Mouse (Mus musculus): Measurements from ENCODE around the gene Dusp5. TPM values are rescaled to one million over a fixed set of nuclear protein-coding genes. Genes with fewer than 3 reads are reported as not detected.

Dusp5 gene
- polyA plus RNA-seq, 1 experiment from 2014 or later: 3.0 TPM

- Histone ChIP-seq H3K36me3 (replicated peaks) (no peaks in the 10 kb centered on the region), H3K4me3 (replicated peaks) (no peak overlapping the region), H3K27ac (no peak overlapping the region), H3K27me3 (no peaks in the 10 kb centered on the region), H3K4me1 (peaks cover 11% of the 10 kb centered on the region), H3K9me3 (no peaks in the 10 kb centered on the region), H3K4me2 (no peak overlapping the region), H3K9ac (no peak overlapping the region)
- 53% methylated on average over 11 of the region's 11 CpGs for WGBS
- ATAC-seq (ENCODE audit: low FRiP score): no peak
Measured at GRCm38 (mm10) chr19:53521137-53521795, 7.6 kb upstream of the Dusp5 start.

- H3K4me2 ChIP-seq: no peak overlapping the region
- H3K4me3 ChIP-seq (replicated peaks): no peak overlapping the region
- H3K9ac ChIP-seq: no peak overlapping the region
- H3K27me3 ChIP-seq: peaks cover 45% of the 10 kb centered on the region
- peaks cover 26% of the 10 kb centered on the region for H3K4me1 ChIP-seq
- no peak for ATAC-seq (ENCODE audit: low FRiP score)
- WGBS: 20% methylated on average over 10 of the region's 10 CpGs
- H3K9me3 ChIP-seq: no peaks in the 10 kb centered on the region
- no peak overlapping the region for H3K27ac ChIP-seq
- H3K36me3 ChIP-seq (replicated peaks): no peaks in the 10 kb centered on the region
Measured at GRCm38 (mm10) chr19:53527480-53527879, 1.4 kb upstream of the Dusp5 start.

- ATAC-seq (ENCODE audit: low FRiP score): peak; percentile 30
- WGBS: 1% methylated on average over 13 of the region's 13 CpGs
- no peaks in the 10 kb centered on the region for H3K9me3 ChIP-seq
- peak overlapping the region; percentile 80 for H3K4me2 ChIP-seq
- peak overlapping the region; percentile 66 for H3K27ac ChIP-seq
- peak overlapping the region; percentile 63 for H3K4me3 ChIP-seq (replicated peaks)
- H3K27me3 ChIP-seq: peaks cover 45% of the 10 kb centered on the region
- peak overlapping the region; percentile 64 for H3K9ac ChIP-seq
- no peaks in the 10 kb centered on the region for H3K36me3 ChIP-seq (replicated peaks)
- H3K4me1 ChIP-seq: peaks cover 26% of the 10 kb centered on the region
Measured at GRCm38 (mm10) chr19:53528131-53528621, 733 bp upstream of the Dusp5 start.

GRCm38 (mm10) chr19:53529455-53529704 is 471 bp downstream of the Dusp5 start:
- H3K9me3 ChIP-seq: no peaks in the 10 kb centered on the region
- H3K9ac ChIP-seq: peak overlapping the region; percentile 64
- peak overlapping the region; percentile 63 for H3K4me3 ChIP-seq (replicated peaks)
- 0% methylated on average over 32 of the region's 36 CpGs for WGBS
- peak overlapping the region; percentile 80 for H3K4me2 ChIP-seq
- H3K4me1 ChIP-seq: peaks cover 26% of the 10 kb centered on the region
- H3K27me3 ChIP-seq: peaks cover 45% of the 10 kb centered on the region
- H3K36me3 ChIP-seq (replicated peaks): no peaks in the 10 kb centered on the region
- ATAC-seq (ENCODE audit: low FRiP score): no peak; the same call in 1 of the 2 replicates
- H3K27ac ChIP-seq: no peak overlapping the region

GRCm38 (mm10) chr19:53529705-53530562 is 1.0 kb downstream of the Dusp5 start:
- peaks cover 45% of the 10 kb centered on the region for H3K27me3 ChIP-seq
- 2% methylated on average over 31 of the region's 31 CpGs for WGBS
- peak overlapping the region; percentile 64 for H3K9ac ChIP-seq
- no peak overlapping the region for H3K27ac ChIP-seq
- ATAC-seq (ENCODE audit: low FRiP score): no peak
- peaks cover 27% of the 10 kb centered on the region for H3K4me1 ChIP-seq
- H3K36me3 ChIP-seq (replicated peaks): no peaks in the 10 kb centered on the region
- H3K4me3 ChIP-seq (replicated peaks): peak overlapping the region; percentile 63
- no peaks in the 10 kb centered on the region for H3K9me3 ChIP-seq
- peak overlapping the region; percentile 80 for H3K4me2 ChIP-seq

- Histone ChIP-seq H3K4me3 (replicated peaks) (no peak overlapping the region), H3K27ac (no peak overlapping the region), H3K4me1 (peaks cover 28% of the 10 kb centered on the region), H3K9me3 (no peaks in the 10 kb centered on the region), H3K9ac (no peak overlapping the region), H3K27me3 (peaks cover 44% of the 10 kb centered on the region), H3K4me2 (no peak overlapping the region), H3K36me3 (replicated peaks) (no peaks in the 10 kb centered on the region)
- ATAC-seq (ENCODE audit: low FRiP score): no peak
- WGBS: 43% methylated on average over 10 of the region's 10 CpGs
Measured at GRCm38 (mm10) chr19:53531416-53531815, 2.5 kb downstream of the Dusp5 start.

GRCm38 (mm10) chr19:53532021-53532420 is 3.1 kb downstream of the Dusp5 start:
- no peak overlapping the region for H3K4me3 ChIP-seq (replicated peaks)
- 46% methylated on average over 6 of the region's 6 CpGs for WGBS
- H3K4me2 ChIP-seq: no peak overlapping the region
- no peaks in the 10 kb centered on the region for H3K36me3 ChIP-seq (replicated peaks)
- H3K9ac ChIP-seq: no peak overlapping the region
- H3K9me3 ChIP-seq: no peaks in the 10 kb centered on the region
- peaks cover 38% of the 10 kb centered on the region for H3K27me3 ChIP-seq
- no peak for ATAC-seq (ENCODE audit: low FRiP score)
- H3K27ac ChIP-seq: no peak overlapping the region
- H3K4me1 ChIP-seq: peaks cover 28% of the 10 kb centered on the region

GRCm38 (mm10) chr19:53532676-53533075 is 3.8 kb downstream of the Dusp5 start:
- peaks cover 26% of the 10 kb centered on the region for H3K4me1 ChIP-seq
- ATAC-seq (ENCODE audit: low FRiP score): no peak
- H3K27ac ChIP-seq: no peak overlapping the region
- 80% methylated on average over 6 of the region's 6 CpGs for WGBS
- H3K9me3 ChIP-seq: no peaks in the 10 kb centered on the region
- no peak overlapping the region for H3K4me3 ChIP-seq (replicated peaks)
- no peaks in the 10 kb centered on the region for H3K36me3 ChIP-seq (replicated peaks)
- H3K9ac ChIP-seq: no peak overlapping the region
- no peak overlapping the region for H3K4me2 ChIP-seq
- peaks cover 33% of the 10 kb centered on the region for H3K27me3 ChIP-seq

- ATAC-seq (ENCODE audit: low FRiP score): no peak
- Histone ChIP-seq H3K4me1 (peaks cover 21% of the 10 kb centered on the region), H3K27ac (no peak overlapping the region), H3K4me2 (no peak overlapping the region), H3K9ac (no peak overlapping the region), H3K27me3 (peaks cover 32% of the 10 kb centered on the region), H3K4me3 (replicated peaks) (no peak overlapping the region), H3K36me3 (replicated peaks) (no peaks in the 10 kb centered on the region), H3K9me3 (no peaks in the 10 kb centered on the region)
- 87% methylated on average over 7 of the region's 7 CpGs for WGBS
Measured at GRCm38 (mm10) chr19:53533236-53533635, 4.3 kb downstream of the Dusp5 start.

GRCm38 (mm10) chr19:53533810-53534601 is 5.1 kb downstream of the Dusp5 start:
- Histone ChIP-seq H3K4me1 (peaks cover 18% of the 10 kb centered on the region), H3K4me3 (replicated peaks) (no peak overlapping the region), H3K27ac (no peak overlapping the region), H3K27me3 (peaks cover 32% of the 10 kb centered on the region), H3K4me2 (no peak overlapping the region), H3K9ac (no peak overlapping the region), H3K36me3 (replicated peaks) (no peaks in the 10 kb centered on the region), H3K9me3 (no peaks in the 10 kb centered on the region)
- WGBS: 91% methylated on average over 15 of the region's 15 CpGs
- ATAC-seq (ENCODE audit: low FRiP score): no peak

- peaks cover 11% of the 10 kb centered on the region for H3K4me1 ChIP-seq
- 66% methylated on average over 7 of the region's 7 CpGs for WGBS
- no peak overlapping the region for H3K9ac ChIP-seq
- H3K27ac ChIP-seq: no peak overlapping the region
- peaks cover 25% of the 10 kb centered on the region for H3K27me3 ChIP-seq
- no peak overlapping the region for H3K4me3 ChIP-seq (replicated peaks)
- no peaks in the 10 kb centered on the region for H3K9me3 ChIP-seq
- no peak overlapping the region for H3K4me2 ChIP-seq
- H3K36me3 ChIP-seq (replicated peaks): no peaks in the 10 kb centered on the region
- no peak for ATAC-seq (ENCODE audit: low FRiP score)
Measured at GRCm38 (mm10) chr19:53534757-53535410, 6.0 kb downstream of the Dusp5 start.

GRCm38 (mm10) chr19:53535421-53535820 is 6.5 kb downstream of the Dusp5 start:
- Histone ChIP-seq H3K36me3 (replicated peaks) (no peaks in the 10 kb centered on the region), H3K9ac (no peak overlapping the region), H3K27ac (no peak overlapping the region), H3K9me3 (no peaks in the 10 kb centered on the region), H3K4me3 (replicated peaks) (no peak overlapping the region), H3K4me2 (no peak overlapping the region), H3K27me3 (peaks cover 20% of the 10 kb centered on the region), H3K4me1 (peaks cover 6% of the 10 kb centered on the region)
- WGBS: 84% methylated on average over 6 of the region's 6 CpGs
- ATAC-seq (ENCODE audit: low FRiP score): no peak
